ENCODE assay signal across 8 mouse cellular contexts in the genomic region with DNA sequence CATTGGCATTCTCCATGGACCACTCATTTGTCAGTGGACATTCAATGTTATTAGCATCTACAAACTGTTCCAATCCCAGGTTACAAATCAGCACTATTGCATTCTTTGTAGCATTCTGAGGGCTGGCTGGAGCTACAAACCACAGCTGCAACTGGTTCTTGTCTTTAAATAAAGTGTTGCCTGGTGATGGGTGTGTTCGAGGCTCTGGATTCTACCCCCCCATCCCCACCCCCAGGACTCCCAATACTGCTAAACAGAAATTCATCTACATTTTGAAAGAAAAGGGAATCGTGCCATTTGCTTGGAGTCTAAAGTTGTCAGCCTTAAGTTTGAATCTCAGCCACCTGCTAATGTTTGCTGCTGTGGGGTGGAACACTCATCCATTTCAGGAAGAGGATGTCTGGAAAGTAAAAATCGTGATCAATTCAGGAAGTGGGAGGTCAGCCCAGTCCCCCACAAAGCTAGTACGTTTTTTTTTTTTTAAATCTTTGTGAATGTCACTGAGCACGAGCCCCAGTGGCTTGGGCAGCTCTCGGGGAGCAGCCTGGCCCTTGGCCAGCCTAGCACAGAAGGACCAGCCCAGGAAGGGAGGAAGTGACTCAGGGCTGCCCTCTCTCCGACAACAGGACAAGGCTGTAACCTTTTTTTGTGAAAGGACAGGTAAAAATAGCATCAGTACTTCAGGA. TPM values are rescaled to one million over a fixed set of nuclear protein-coding genes. Genes with fewer than 3 reads are reported as not detected.
DNase-seq lines count a peak whose midpoint lies in the region; ATAC-seq and TF ChIP-seq lines count a peak whose summit lies in the region.

No protein-coding gene starts in this region.

- H3K4me1 ChIP-seq in heart, adult 2 months (ENCODE audit: control insufficient read depth, insufficient read depth, low read length), result peaks cover 4% of the 10 kb centered on the region
- H3K4me1 ChIP-seq in heart, embryonic 10.5 days, result 0 out of 2 replicates have a peak, but pooled peaks cover 7% of the 10 kb centered on the region
- no peaks in the 10 kb centered on the region for H3K4me1 ChIP-seq in lung, postnatal 0 days (ENCODE audit: insufficient read depth, low read depth, low read length)

- no peaks in the 10 kb centered on the region for H3K79me2 ChIP-seq in heart, adult 2 months (replicated peaks; ENCODE audit: control insufficient read depth, insufficient read depth, low read length)

- TF ChIP-seq EP300 in heart, adult 2 months (IDR thresholded peaks at IDR 0.05; ENCODE audit: insufficient read depth, low read depth, low read length), result no peak
- no peak for TF ChIP-seq EP300 in lung, postnatal 0 days (IDR thresholded peaks at IDR 0.05)

- H3K4me3 ChIP-seq in heart, adult 2 months, result peak overlapping the region; percentile 13; the same call in 1 of the 2 replicates
- H3K4me3 ChIP-seq in heart, embryonic 10.5 days, result no peak overlapping the region
- H3K4me3 ChIP-seq in lung, postnatal 0 days (ENCODE audit: low read depth, low read length), result no peak overlapping the region

- DNase-seq in heart, adult 2 months, result peak; percentile 37 to 63
- DNase-seq in heart, embryonic 10.5 days (ENCODE audit: low spot score), result no peak
- DNase-seq in adrenal gland, postnatal 25 days, result peak; percentile 58
- peak; percentile 56 to 59 for DNase-seq in heart, adult 9 months (ENCODE audit: low spot score in 2 of 2)
- peak; percentile 27 for DNase-seq in lung, postnatal 0 days (ENCODE audit: low spot score)
- no peak for DNase-seq in gastrocnemius, postnatal 36 days

- no peaks in the 10 kb centered on the region; the same call in none of the 2 replicates for H3K36me3 ChIP-seq in heart, adult 2 months (ENCODE audit: control insufficient read depth, insufficient read depth, low read length)
- no peaks in the 10 kb centered on the region for H3K36me3 ChIP-seq in heart, embryonic 10.5 days
- no peaks in the 10 kb centered on the region for H3K36me3 ChIP-seq in lung, postnatal 0 days (ENCODE audit: insufficient read depth, low read length)

- H3K9ac ChIP-seq in heart, adult 2 months (ENCODE audit: low read depth, low read length), result peak overlapping the region; percentile 37; the same call in 1 of the 2 replicates
- no peak overlapping the region for H3K9ac ChIP-seq in lung, postnatal 0 days (replicated peaks; ENCODE audit: low read depth)

- peak; percentile 75 for ATAC-seq in lung, postnatal 0 days
- no peak for ATAC-seq in megakaryocyte, adult 5-6 weeks (ENCODE audit: poor library complexity, severe bottlenecking)
- ATAC-seq in activated CD4-positive, CD25-positive, alpha-beta regulatory T cell, adult 4 months, result no peak

- no peak for TF ChIP-seq POLR2A in heart, adult 2 months (IDR thresholded peaks at IDR 0.05; ENCODE audit: insufficient read depth, low read depth, low read length)

- no peaks in the 10 kb centered on the region for H3K9me3 ChIP-seq in heart, embryonic 10.5 days
- no peaks in the 10 kb centered on the region for H3K9me3 ChIP-seq in lung, postnatal 0 days (ENCODE audit: low read length)

- H3K27me3 ChIP-seq in heart, adult 2 months (ENCODE audit: control insufficient read depth, insufficient read depth, low read length), result no peaks in the 10 kb centered on the region
- H3K27me3 ChIP-seq in heart, embryonic 10.5 days (ENCODE audit: insufficient read depth, poor library complexity, severe bottlenecking), result no peaks in the 10 kb centered on the region
- no peaks in the 10 kb centered on the region for H3K27me3 ChIP-seq in lung, postnatal 0 days (replicated peaks; ENCODE audit: insufficient read depth, low read length)

- WGBS in heart, adult 2 months, result 11% methylated on average over 7 of the region's 7 CpGs
- WGBS in heart, embryonic 10.5 days, result 58% methylated on average over 7 of the region's 7 CpGs
- WGBS in lung, postnatal 0 days, result 38% methylated on average over 7 of the region's 7 CpGs

- peak overlapping the region; percentile 49 for H3K27ac ChIP-seq in heart, adult 2 months
- no peak overlapping the region for H3K27ac ChIP-seq in heart, embryonic 10.5 days
- H3K27ac ChIP-seq in lung, postnatal 0 days (ENCODE audit: low read length), result no peak overlapping the region

- intact Hi-C loops in heart, adult 2 months (cut with DNase I), result no loop called here
- intact Hi-C loops in gastrocnemius, postnatal 36 days (cut with DNase I), result no loop called here

- TF ChIP-seq CTCF in heart, adult 2 months (IDR thresholded peaks at IDR 0.05), result no peak
- no peak for TF ChIP-seq CTCF in lung, postnatal 0 days (IDR thresholded peaks at IDR 0.05)

- H3K4me2 ChIP-seq in lung, postnatal 0 days (replicated peaks; ENCODE audit: low read depth, low read length), result 0 out of 2 replicates have a peak overlapping the region, but pooled peaks have one; percentile 8

RNA-seq across cellular contexts. Expression of gene Nrn1, which starts 39.3 kb away (rescaled TPM):
- total RNA-seq in heart, adult 2 months (2021), result 1 to 10 TPM; 3.5 TPM
- 6.0 and 8.8 TPM in 2 replicates for polyA plus RNA-seq in heart, adult 2 months (2012; rRNA removed)
- polyA plus RNA-seq in heart, embryonic 10.5 days (2016; fragmentation: Nextera tagmentation; extraction: Ambion mirVana), result 1.7 and 3.8 TPM in 2 replicates
- 5.3 and 5.9 TPM in 2 replicates for total RNA-seq in adrenal gland, postnatal 25 days (2021)
- 0.31 and 0.42 TPM in 2 replicates for polyA plus RNA-seq in lung, postnatal 0 days (2015; fragmentation: Nextera tagmentation; extraction: Ambion mirVana)
- 1 to 10 TPM in 1 of 2 experiments, under 1 TPM in 1; 0.89 to 1.1 TPM for total RNA-seq in gastrocnemius, postnatal 36 days (2021)
- total RNA-seq in megakaryocyte, adult 5-6 weeks (2015), result not detected in 2 replicates
- total RNA-seq in megakaryocyte, adult 5-6 weeks (2017), result not detected in 2 replicates
- polyA plus RNA-seq in activated CD4-positive, CD25-positive, alpha-beta regulatory T cell, adult 4 months (2017; shearing (Covaris generic)), result 10 to 100 TPM; 21.6 to 35.2 TPM

Comparison
In these comparisons a context has a peak if more than half of its experiments do, and no peak if none do; other contexts are left out.
1. DNase-seq: peak in heart, adult 2 months (2 of 2), adrenal gland, postnatal 25 days (single experiment), heart, adult 9 months (2 of 2) and lung, postnatal 0 days (single experiment); none in heart, embryonic 10.5 days (single experiment) and gastrocnemius, postnatal 36 days (0 of 2).